ENCODE assay signal across 23 mouse cellular contexts in the genomic region with DNA sequence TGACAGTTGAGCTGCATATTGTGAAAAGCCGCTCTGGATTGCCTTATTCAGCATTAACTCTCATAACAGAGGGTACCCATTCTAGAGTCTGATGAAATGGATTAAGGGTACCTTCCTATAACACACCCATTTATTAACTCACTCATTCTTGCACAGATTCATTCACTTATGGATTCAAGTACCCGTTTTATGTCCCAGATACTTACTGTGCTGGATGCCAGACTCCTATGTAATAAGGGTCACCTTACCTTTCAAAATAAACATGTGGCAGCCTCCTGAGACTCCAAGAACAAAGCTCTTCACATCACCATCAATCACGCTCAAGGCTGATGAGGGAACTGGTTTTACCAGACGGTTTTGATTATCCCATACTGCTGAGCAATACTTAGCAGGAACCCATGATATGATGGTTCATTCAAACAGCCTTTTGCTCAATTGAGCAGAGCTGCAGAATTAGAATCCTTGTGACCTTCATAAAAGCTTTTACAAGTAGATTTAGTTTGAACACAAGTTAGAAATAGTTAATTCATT.
DNase-seq lines count a peak whose midpoint lies in the region; ATAC-seq lines count a peak whose summit lies in the region.
"Had no signal": no experiment of that assay in that cellular context is flagged by ENCODE, and none has a peak within 500 bp of the region (broad histone marks: within the 10 kb centered on the region; RNA-seq: fewer than 3 reads in every experiment).

No protein-coding gene starts in this region.

- H3K9me3 ChIP-seq in hindbrain, embryonic 11.5 days (ENCODE audit: control insufficient read depth, low read length) = no peaks in the 10 kb centered on the region
- no peaks in the 10 kb centered on the region for H3K9me3 ChIP-seq in hindbrain, embryonic 16.5 days (ENCODE audit: control insufficient read depth, low read length)
- H3K9me3 ChIP-seq: forebrain, embryonic 10.5 days; stomach, embryonic 15.5 days had no signal

- H3K36me3 ChIP-seq in hindbrain, embryonic 11.5 days (ENCODE audit: control insufficient read depth, insufficient read depth, low read length) = no peaks in the 10 kb centered on the region
- no peaks in the 10 kb centered on the region for H3K36me3 ChIP-seq in hindbrain, embryonic 16.5 days (ENCODE audit: control insufficient read depth, insufficient read depth, low read length)
- H3K36me3 ChIP-seq: forebrain, embryonic 10.5 days; stomach, embryonic 15.5 days had no signal

- H3K27me3 ChIP-seq in hindbrain, embryonic 11.5 days (ENCODE audit: control insufficient read depth, insufficient read depth, low read length) = no peaks in the 10 kb centered on the region
- no peaks in the 10 kb centered on the region for H3K27me3 ChIP-seq in hindbrain, embryonic 16.5 days (replicated peaks; ENCODE audit: control insufficient read depth, insufficient read depth, low read length)
- H3K27me3 ChIP-seq: stomach, embryonic 15.5 days had no signal

- H3K27ac ChIP-seq in hindbrain, embryonic 11.5 days (ENCODE audit: low read depth, low read length) = no peak overlapping the region
- H3K27ac ChIP-seq in hindbrain, embryonic 16.5 days (ENCODE audit: low read depth, low read length) = no peak overlapping the region
- H3K27ac ChIP-seq: forebrain, embryonic 10.5 days; stomach, embryonic 15.5 days had no signal

- no peak overlapping the region for H3K9ac ChIP-seq in hindbrain, embryonic 11.5 days (ENCODE audit: low read depth, low read length)
- no peak overlapping the region for H3K9ac ChIP-seq in hindbrain, embryonic 16.5 days (ENCODE audit: low read depth, low read length)
- H3K9ac ChIP-seq: stomach, embryonic 15.5 days had no signal

- ATAC-seq in hindbrain, embryonic 11.5 days (ENCODE audit: low FRiP score) = 0 out of 2 replicates have a peak, but pooled peaks have one; percentile 25
- ATAC-seq in hindbrain, embryonic 16.5 days = no peak
- ATAC-seq: inflammation-experienced regulatory T-cells, adult 6 months; lung, postnatal 0 days had no signal

- no peak overlapping the region for H3K4me2 ChIP-seq in hindbrain, embryonic 11.5 days (replicated peaks; ENCODE audit: low read depth, low read length)
- H3K4me2 ChIP-seq in hindbrain, embryonic 16.5 days (ENCODE audit: low read length) = no peak overlapping the region
- H3K4me2 ChIP-seq: heart, embryonic 11.5 days; midbrain, embryonic 11.5 days; stomach, embryonic 15.5 days had no signal

- 58% methylated on average over 4 of the region's 4 CpGs for WGBS in hindbrain, embryonic 11.5 days
- 78% methylated on average over 4 of the region's 4 CpGs for WGBS in hindbrain, embryonic 16.5 days

- DNase-seq in hindbrain, embryonic 11.5 days (ENCODE audit: low spot score) = peak; percentile 35
- DNase-seq in embryo, embryonic 9.5 days (ENCODE audit: extremely low spot score) = peak; percentile 25
- peak; percentile 83 for DNase-seq in hindlimb bud, embryonic 11.5 days (ENCODE audit: extremely low spot score, low read depth, low spot score)
- no peak for DNase-seq in ovary, postnatal 14 days (ENCODE audit: low spot score)
- DNase-seq in urinary bladder, adult 2 months (ENCODE audit: low spot score) = no peak
- DNase-seq in frontal cortex, postnatal 36 days (ENCODE audit: low spot score in 2 of 2) = no peak
- DNase-seq: adrenal gland, postnatal 14 days; cerebellum, adult 9-10 months; gastrocnemius, postnatal 10 days; heart, adult 11 months; kidney, adult 18-20 months; kidney, postnatal 4 days; layer of hippocampus, adult 9-11 months; right cerebral cortex, adult 18-20 months; right cerebral cortex, postnatal 4 days; thymus, postnatal 25 days had no signal

- no peaks in the 10 kb centered on the region for H3K4me1 ChIP-seq in hindbrain, embryonic 11.5 days (replicated peaks; ENCODE audit: control insufficient read depth, insufficient read depth, low read length)
- H3K4me1 ChIP-seq in hindbrain, embryonic 16.5 days (ENCODE audit: control insufficient read depth, insufficient read depth, low read depth, low read length) = no peaks in the 10 kb centered on the region
- H3K4me1 ChIP-seq: forebrain, embryonic 10.5 days; stomach, embryonic 15.5 days had no signal

- H3K4me3 ChIP-seq in hindbrain, embryonic 11.5 days (ENCODE audit: low read depth, low read length) = no peak overlapping the region
- H3K4me3 ChIP-seq in hindbrain, embryonic 16.5 days (ENCODE audit: low read length) = no peak overlapping the region
- H3K4me3 ChIP-seq: forebrain, embryonic 10.5 days; stomach, embryonic 15.5 days had no signal

Comparison
In these comparisons a context has a peak if more than half of its experiments do, and no peak if none do; other contexts are left out.
1. DNase-seq: peak in hindbrain, embryonic 11.5 days (single experiment), embryo, embryonic 9.5 days (single experiment) and hindlimb bud, embryonic 11.5 days (single experiment); none in ovary, postnatal 14 days (single experiment), urinary bladder, adult 2 months (single experiment) and frontal cortex, postnatal 36 days (0 of 2).